Mouse (Mus musculus) spleen, adult 2 months (tissue): ENCODE measurements around the gene 6330409D20Rik.

Experiments
- CTCF ChIP-seq: fragments of 200-500 bp; IDR thresholded peaks from 2 replicates; pipeline ENCODE4 v1.5.1; 2011; ENCODE audit warnings: mild to moderate bottlenecking, inconsistent platforms; ENCODE audit not compliant: insufficient read depth, insufficient read length, insufficient replicate concordance; ENCODE audit errors: extremely low read depth
- POLR2A ChIP-seq: fragments of 200-500 bp; IDR thresholded peaks from 2 replicates; pipeline ENCODE4 v1.6.1; 2011; ENCODE audit warnings: low read depth, low read length, inconsistent platforms

DNA sequence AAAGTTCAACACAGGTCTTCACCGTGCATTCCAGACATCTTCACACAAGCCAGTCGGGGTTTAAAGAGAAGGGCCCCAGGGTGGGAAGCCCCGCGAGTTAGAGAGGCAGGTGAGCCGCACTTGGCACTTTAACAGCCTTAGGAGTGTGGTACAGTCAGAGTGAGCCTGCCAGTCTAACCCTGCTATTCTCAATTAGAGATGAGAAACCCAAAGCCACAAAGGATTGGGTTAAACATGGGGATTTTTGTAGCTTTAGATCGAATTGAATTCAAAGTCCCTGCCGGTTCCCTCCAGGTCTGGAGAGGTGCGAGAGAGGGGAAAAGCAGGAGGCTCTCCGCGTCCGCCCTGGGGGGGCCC is at the start of gene 6330409D20Rik:
- TF ChIP-seq POLR2A (no peak), CTCF (no peak)
